Mouse (Mus musculus) midbrain, embryonic 14.5 days (tissue): Measurements from ENCODE around the gene Jade2. TPM values are rescaled to one million over a fixed set of nuclear protein-coding genes. Genes with fewer than 3 reads are reported as not detected.

ENCODE experiments used
- ATAC-seq: fragments of 200-750 bp; cut with Nextera tagmentation; 2 replicates; pipeline ENCODE4 v1.8.0; 2017; ENCODE audit warnings: moderate number of reproducible peaks, moderate library complexity; ENCODE audit not compliant: low FRiP score, low TSS enrichment
- DNase-seq: peaks from one replicate; pipeline ENCODE4 v3.0.0-alpha.2; 2015
- H3K27ac ChIP-seq: fragments of 300-500 bp; sonication (generic); replicated peaks from 2 replicates; pipeline ENCODE4 v1.5.1; 2014; ENCODE audit warnings: mild to moderate bottlenecking, low read depth, low read length, moderate library complexity
- H3K27me3 ChIP-seq: fragments of 300-500 bp; sonication (generic); 2 replicates; pipeline ENCODE4 v1.6.1; 2014; ENCODE audit warnings: low read length, control low read depth, mixed read lengths; ENCODE audit not compliant: control insufficient read depth, insufficient read depth
- H3K36me3 ChIP-seq: fragments of 300-500 bp; sonication (generic); 2 replicates; pipeline ENCODE4 v1.6.1; 2014; ENCODE audit warnings: low read length, control low read depth; ENCODE audit not compliant: control insufficient read depth, insufficient read depth
- H3K4me1 ChIP-seq: fragments of 300-500 bp; sonication (generic); 2 replicates; pipeline ENCODE4 v1.6.1; 2014; ENCODE audit warnings: mild to moderate bottlenecking, antibody characterized with exemption, low read length, control low read depth; ENCODE audit not compliant: control insufficient read depth, insufficient read depth
- H3K4me2 ChIP-seq: fragments of 300-500 bp; sonication (generic); 2 replicates; pipeline ENCODE4 v1.6.1; 2014; ENCODE audit warnings: mild to moderate bottlenecking, low read length, moderate library complexity
- H3K4me3 ChIP-seq: fragments of 300-500 bp; sonication (generic); replicated peaks from 2 replicates; pipeline ENCODE4 v1.5.1; 2014; ENCODE audit warnings: low read depth, low read length
- H3K9ac ChIP-seq: fragments of 300-500 bp; sonication (generic); replicated peaks from 2 replicates; pipeline ENCODE4 v1.6.1; 2014; ENCODE audit warnings: mild to moderate bottlenecking, low read length, moderate library complexity
- H3K9me3 ChIP-seq: fragments of 300-500 bp; sonication (generic); 2 replicates; pipeline ENCODE4 v1.6.1; 2016; ENCODE audit warnings: low read length, control low read depth, mixed read lengths; ENCODE audit not compliant: control insufficient read depth
- WGBS: fragments of 180-500 bp; shearing (Covaris S2); extraction: QIAGEN DNeasy Blood & Tissue Kit; methylation state at CpG from one replicate; pipeline ENCODE4 v1.1.7; 2014; 5-methylcytosine and 5-hydroxymethylcytosine counted together
- polyA plus RNA-seq: library from polyadenylated mRNA; unstranded; fragments of >200 nt; fragmentation: Nextera tagmentation; extraction: Ambion mirVana; gene quantifications from 2 replicates; pipeline ENCODE4 v1.2.1, GENCODE M21; 2014

Gene Jade2
- polyA plus RNA-seq, 1 experiment from 2014 or later = 0.30 TPM

DNA sequence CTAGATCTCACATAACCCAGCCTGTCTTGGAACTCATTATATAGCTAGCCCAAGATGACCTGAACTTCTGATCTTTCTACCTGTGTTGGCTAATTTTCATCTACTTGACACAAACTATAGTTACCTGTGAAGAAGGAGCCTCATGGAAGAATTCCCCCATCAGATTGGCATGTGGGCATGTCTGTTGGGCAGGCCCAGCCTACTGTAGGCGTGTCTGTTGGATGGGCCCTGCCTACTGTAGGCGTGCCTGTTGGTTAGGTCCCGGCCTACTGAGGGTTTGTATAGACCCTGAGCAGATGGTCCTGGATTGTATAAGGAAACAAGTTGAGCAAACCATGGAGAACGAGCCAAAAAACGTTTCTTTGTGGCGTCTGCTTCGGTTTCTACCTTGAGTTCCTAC is 24.3 kb upstream of the Jade2 start:
- Histone ChIP-seq H3K27ac (no peak overlapping the region), H3K4me3 (no peak overlapping the region), H3K9ac (no peak overlapping the region), H3K27me3 (no peaks in the 10 kb centered on the region), H3K9me3 (no peaks in the 10 kb centered on the region), H3K4me1 (no peaks in the 10 kb centered on the region), H3K4me2 (no peak overlapping the region), H3K36me3 (no peaks in the 10 kb centered on the region)
- WGBS = 81% methylated on average over 7 of the region's 7 CpGs
- DNase-seq (no peak), ATAC-seq (no peak)

DNA sequence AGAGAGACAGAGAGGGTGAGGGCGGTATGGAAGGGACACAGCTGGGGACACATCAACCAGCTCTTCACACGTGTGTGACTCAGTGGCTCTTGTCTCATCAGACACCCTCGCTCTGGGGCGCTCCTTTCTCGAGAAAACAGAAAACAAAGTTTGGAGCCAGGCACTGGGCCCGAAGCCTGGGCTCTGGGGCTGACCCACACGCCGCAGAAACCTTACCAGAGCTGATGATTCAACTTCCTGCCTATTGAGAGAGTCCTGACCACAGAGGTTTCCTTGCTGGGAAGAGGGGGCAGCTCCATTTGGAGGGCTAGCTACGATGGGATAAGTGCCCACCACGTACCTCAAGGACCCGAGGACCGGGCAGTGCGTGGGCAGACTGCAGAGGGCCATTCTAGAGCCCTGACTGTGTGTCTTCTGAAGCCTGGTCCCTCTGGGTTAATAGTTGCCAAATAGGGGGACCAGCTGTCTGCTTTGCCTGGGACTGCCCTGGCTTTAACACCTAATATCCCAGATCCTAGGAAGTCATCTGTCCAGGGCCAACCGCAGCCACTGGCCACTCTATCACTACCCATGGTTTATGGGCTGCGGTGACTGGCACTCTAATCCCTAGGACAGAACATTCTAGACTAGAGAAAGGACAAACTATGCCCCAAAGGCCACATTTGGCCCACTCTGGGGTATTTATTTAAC is 23.7 kb upstream of the Jade2 start:
- H3K4me2 ChIP-seq = no peak overlapping the region
- no peaks in the 10 kb centered on the region for H3K4me1 ChIP-seq
- WGBS = 91% methylated on average over 15 of the region's 15 CpGs
- no peak overlapping the region for H3K9ac ChIP-seq
- no peak for DNase-seq
- no peak overlapping the region for H3K27ac ChIP-seq
- no peak for ATAC-seq
- no peaks in the 10 kb centered on the region for H3K9me3 ChIP-seq
- H3K36me3 ChIP-seq = no peaks in the 10 kb centered on the region
- no peak overlapping the region for H3K4me3 ChIP-seq
- no peaks in the 10 kb centered on the region for H3K27me3 ChIP-seq

DNA sequence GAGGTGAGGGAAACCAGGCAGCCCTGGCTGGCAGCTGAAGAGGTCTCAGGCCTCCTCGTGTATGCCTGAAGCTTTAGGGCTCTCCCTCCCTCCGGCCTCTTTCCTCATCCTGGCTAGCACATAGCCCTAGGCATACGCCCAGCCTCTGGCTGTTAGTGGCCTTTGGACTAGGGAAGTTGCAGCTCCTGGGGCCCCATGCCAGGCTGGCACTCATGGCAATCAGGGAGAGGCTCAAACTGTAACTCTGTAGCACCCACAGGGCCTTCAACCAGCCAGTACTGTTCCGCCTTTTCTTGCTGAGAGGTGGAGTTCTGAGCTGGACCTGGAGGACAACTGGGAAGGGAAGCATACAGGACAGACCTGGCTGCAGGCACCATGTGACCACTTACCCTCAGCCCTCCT is 19.5 kb upstream of the Jade2 start:
- H3K27ac ChIP-seq = no peak overlapping the region
- WGBS = 89% methylated on average over 4 of the region's 4 CpGs
- DNase-seq = no peak
- no peak overlapping the region for H3K4me3 ChIP-seq
- H3K9ac ChIP-seq = no peak overlapping the region
- ATAC-seq = no peak
- H3K27me3 ChIP-seq = no peaks in the 10 kb centered on the region
- H3K9me3 ChIP-seq = no peaks in the 10 kb centered on the region
- no peaks in the 10 kb centered on the region for H3K36me3 ChIP-seq
- H3K4me2 ChIP-seq = no peak overlapping the region
- no peaks in the 10 kb centered on the region for H3K4me1 ChIP-seq

DNA sequence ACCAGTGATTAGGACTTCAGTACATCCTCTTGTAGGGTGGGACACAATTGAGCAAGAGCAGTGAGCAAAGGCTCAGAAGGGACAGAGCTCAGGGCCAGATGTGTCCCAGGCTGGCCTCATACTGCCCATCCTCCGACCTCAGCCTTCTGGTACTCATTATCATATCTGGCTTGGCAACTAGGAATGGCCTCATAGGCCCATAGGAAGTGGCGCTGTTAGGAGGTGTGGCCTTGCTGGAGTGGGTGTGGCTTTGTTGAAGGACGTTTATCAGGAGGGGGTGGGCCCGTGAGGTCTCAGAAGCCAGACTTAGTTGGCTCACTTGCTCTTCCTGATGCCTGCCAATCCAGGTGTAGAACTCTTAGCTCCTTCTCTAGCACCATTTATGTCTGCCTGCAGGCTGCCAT is 18.3 kb upstream of the Jade2 start:
- Histone ChIP-seq H3K27me3 (no peaks in the 10 kb centered on the region), H3K9me3 (no peaks in the 10 kb centered on the region), H3K27ac (no peak overlapping the region), H3K4me3 (no peak overlapping the region), H3K9ac (no peak overlapping the region), H3K4me1 (no peaks in the 10 kb centered on the region), H3K4me2 (no peak overlapping the region), H3K36me3 (no peaks in the 10 kb centered on the region)
- 19% methylated on average over 4 of the region's 4 CpGs for WGBS
- DNase-seq (no peak), ATAC-seq (no peak)

DNA sequence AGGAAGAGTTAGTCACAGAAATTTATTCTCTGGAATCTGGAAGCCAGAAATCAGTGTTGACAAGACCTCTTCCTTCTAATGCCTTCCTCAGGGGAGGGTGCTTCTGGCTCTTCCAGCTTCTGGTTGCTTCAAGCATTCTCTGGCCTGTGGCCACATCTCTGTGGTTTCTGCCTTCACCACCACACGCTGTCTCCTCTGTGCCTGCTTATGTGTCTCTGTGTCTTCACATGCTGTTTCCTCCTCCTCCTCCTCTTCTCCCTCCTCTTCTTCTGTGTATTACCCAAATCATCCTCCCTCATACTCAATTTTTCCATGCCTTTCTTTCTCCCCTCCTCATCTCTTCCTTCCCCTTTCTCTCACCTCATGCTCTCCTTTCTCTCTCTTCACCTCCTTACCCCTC is 17.6 kb upstream of the Jade2 start:
- no peaks in the 10 kb centered on the region for H3K27me3 ChIP-seq
- no peak for DNase-seq
- WGBS = 88% methylated on average over 1 of the region's 1 CpGs

DNA sequence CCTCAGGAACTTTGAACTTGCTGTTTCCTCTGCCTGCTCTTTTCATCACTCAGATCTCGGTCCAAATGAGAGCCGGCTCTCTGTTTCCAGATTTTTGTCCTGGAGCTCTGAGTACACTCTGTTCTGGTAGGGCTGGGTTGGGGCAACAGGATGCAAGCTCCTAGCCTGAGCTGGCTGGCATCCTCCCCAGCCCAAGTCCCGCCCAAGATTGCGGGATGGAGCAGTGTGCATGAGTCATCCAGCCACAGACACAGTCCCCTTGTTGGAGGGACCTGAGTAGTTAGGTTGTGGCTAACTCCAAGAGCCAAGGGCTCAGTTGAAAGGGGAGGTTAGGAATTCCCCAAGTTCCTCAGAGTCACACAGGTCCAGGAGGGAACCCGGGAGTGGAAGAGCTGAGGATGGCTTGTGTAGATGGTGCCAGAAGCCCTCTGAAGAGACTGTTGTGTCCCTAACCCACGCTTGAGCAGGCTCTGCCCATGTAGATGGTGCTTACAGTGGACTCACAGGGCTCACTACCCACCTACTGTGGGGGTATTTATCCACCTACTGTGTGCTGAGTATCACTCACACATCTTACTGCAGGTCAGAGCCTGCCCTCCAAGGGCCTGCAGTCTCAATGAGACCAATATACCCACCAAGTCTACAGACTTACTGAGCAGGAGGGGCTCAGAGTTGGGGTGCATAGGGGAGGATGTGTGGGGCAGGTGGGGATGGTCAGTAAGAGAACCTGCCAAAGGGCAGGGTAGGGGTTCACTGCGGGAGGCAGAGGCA is 17.0 kb upstream of the Jade2 start:
- ATAC-seq (no peak), DNase-seq (no peak)
- 89% methylated on average over 7 of the region's 7 CpGs for WGBS
- Histone ChIP-seq H3K4me3 (no peak overlapping the region), H3K9me3 (no peaks in the 10 kb centered on the region), H3K4me2 (no peak overlapping the region), H3K27ac (no peak overlapping the region), H3K36me3 (no peaks in the 10 kb centered on the region), H3K27me3 (no peaks in the 10 kb centered on the region), H3K4me1 (no peaks in the 10 kb centered on the region), H3K9ac (no peak overlapping the region)

More for the DNA sequence above, 17.6 kb upstream of the Jade2 start:
- ATAC-seq = no peak
- no peaks in the 10 kb centered on the region for H3K9me3 ChIP-seq
- H3K4me3 ChIP-seq = no peak overlapping the region
- no peak overlapping the region for H3K4me2 ChIP-seq
- no peaks in the 10 kb centered on the region for H3K4me1 ChIP-seq
- H3K9ac ChIP-seq = no peak overlapping the region
- H3K36me3 ChIP-seq = no peaks in the 10 kb centered on the region
- no peak overlapping the region for H3K27ac ChIP-seq

DNA sequence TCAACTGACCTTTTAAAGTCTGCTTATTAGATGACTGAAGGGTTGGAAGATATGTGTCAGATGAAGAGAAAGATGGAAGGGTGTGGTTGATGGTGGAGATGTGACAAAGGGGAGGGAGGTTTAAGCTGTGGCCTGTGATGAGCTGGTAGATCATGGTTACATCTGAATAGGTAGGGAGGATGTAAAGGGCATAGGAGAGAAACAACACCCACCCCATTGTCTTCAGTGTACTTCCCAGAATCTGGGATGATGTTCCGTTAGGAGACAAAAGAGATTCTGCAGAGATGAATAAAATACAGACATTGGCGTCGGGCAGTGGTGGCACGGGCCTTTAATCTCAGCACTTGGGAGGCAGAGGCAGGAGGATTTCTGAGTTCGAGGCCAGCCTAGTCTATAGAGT is 15.7 kb upstream of the Jade2 start:
- no peak for DNase-seq
- 90% methylated on average over 5 of the region's 5 CpGs for WGBS
- no peak overlapping the region for H3K4me2 ChIP-seq
- no peak overlapping the region for H3K27ac ChIP-seq
- no peaks in the 10 kb centered on the region for H3K4me1 ChIP-seq
- no peak for ATAC-seq
- no peaks in the 10 kb centered on the region for H3K36me3 ChIP-seq
- no peaks in the 10 kb centered on the region for H3K27me3 ChIP-seq
- no peak overlapping the region for H3K9ac ChIP-seq
- no peak overlapping the region for H3K4me3 ChIP-seq
- no peaks in the 10 kb centered on the region for H3K9me3 ChIP-seq

DNA sequence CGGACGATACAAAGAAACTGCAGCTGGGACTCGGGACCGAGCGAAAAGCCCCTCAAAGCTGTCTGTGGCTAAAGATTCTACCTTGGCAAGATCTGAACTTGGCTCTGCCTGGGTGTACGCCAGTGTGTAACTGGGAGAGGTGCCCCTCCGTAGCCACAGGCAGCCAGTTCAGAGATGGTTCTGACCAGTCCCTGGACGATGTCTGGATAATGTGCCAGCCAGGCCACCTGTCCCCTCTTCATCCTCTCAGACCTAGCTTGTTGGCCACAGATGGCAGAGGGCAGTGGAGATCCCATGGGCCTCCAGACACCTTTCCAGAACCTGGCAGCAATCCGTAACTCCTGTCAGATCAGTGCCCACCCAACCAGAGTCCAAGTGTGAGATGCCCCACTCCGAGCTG is 9.8 kb upstream of the Jade2 start:
- Histone ChIP-seq H3K9ac (no peak overlapping the region), H3K4me3 (no peak overlapping the region), H3K27ac (no peak overlapping the region), H3K36me3 (no peaks in the 10 kb centered on the region), H3K4me1 (no peaks in the 10 kb centered on the region), H3K4me2 (no peak overlapping the region), H3K9me3 (no peaks in the 10 kb centered on the region), H3K27me3 (no peaks in the 10 kb centered on the region)
- ATAC-seq = no peak
- WGBS = 93% methylated on average over 10 of the region's 10 CpGs
- DNase-seq = no peak

DNA sequence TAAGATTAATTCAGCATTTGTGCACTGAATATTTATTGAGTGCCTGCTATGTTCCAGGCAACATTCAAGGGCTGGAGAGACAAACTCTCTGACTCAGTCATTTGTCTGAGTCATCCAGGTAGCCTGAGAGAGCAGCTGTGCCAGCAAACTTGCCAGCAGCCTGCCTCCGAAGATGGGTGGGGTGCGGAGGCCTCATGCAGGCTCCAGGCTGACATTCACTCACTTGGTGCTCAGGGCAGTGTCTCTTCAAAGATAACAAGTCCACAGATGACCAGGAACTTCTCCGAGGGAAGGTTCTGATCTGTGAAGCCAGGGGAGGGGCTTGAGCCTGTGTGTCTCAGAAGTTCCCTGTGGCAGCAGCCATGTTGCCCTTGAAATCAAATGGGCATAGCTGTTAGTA is 8.6 kb upstream of the Jade2 start:
- H3K9ac ChIP-seq = no peak overlapping the region
- H3K9me3 ChIP-seq = no peaks in the 10 kb centered on the region
- H3K27ac ChIP-seq = no peak overlapping the region
- no peaks in the 10 kb centered on the region for H3K36me3 ChIP-seq
- no peak overlapping the region for H3K4me2 ChIP-seq
- H3K4me3 ChIP-seq = no peak overlapping the region
- H3K4me1 ChIP-seq = no peaks in the 10 kb centered on the region
- ATAC-seq (no peak), DNase-seq (no peak)
- H3K27me3 ChIP-seq = no peaks in the 10 kb centered on the region
- 84% methylated on average over 3 of the region's 3 CpGs for WGBS
